Mouse (Mus musculus): ENCODE measurements around the gene Ndufa4l2. TPM values are rescaled to one million over a fixed set of nuclear protein-coding genes. Genes with fewer than 3 reads are reported as not detected.

Ndufa4l2 gene
- polyA plus RNA-seq, 1 experiment from 2014 or later, result 21.9 TPM

DNA sequence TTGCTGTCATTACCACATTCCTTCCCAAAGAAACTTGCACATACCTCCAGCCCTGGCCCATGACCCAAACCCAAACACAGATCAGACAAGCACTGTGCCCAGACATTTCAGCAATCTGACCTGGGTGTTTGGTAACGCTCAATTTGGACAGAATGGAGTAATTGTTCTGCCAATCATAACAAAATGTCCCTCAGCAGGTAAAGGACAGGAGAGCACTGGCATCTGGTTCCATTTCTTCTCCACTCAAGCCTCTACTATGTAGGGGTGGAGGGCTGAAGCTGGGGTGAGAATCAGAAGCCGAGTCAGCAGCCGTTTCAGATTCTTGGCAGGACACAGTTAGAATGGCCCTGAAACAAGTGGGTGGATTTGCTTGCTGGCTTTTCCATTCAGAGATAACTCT lies 22.6 kb upstream of the Ndufa4l2 start:
- Histone ChIP-seq H3K27me3 (replicated peaks; ENCODE audit: control insufficient read depth, insufficient read depth, low read length) (no peaks in the 10 kb centered on the region), H3K4me2 (replicated peaks; ENCODE audit: low read depth) (no peak overlapping the region), H3K4me3 (ENCODE audit: low read depth, low read length) (no peak overlapping the region), H3K36me3 (ENCODE audit: control insufficient read depth, insufficient read depth) (peaks cover 89% of the 10 kb centered on the region), H3K27ac (ENCODE audit: low read depth, low read length) (no peak overlapping the region), H3K9me3 (ENCODE audit: control insufficient read depth) (no peaks in the 10 kb centered on the region), H3K9ac (ENCODE audit: low read depth, low read length) (no peak overlapping the region), H3K4me1 (replicated peaks; ENCODE audit: control insufficient read depth, insufficient read depth, low read length) (no peaks in the 10 kb centered on the region)
- ATAC-seq, result no peak
- 88% methylated on average over 3 of the region's 3 CpGs for WGBS
- no peak for TF ChIP-seq CTCF (IDR thresholded peaks at IDR 0.05; ENCODE audit: low read depth)

DNA sequence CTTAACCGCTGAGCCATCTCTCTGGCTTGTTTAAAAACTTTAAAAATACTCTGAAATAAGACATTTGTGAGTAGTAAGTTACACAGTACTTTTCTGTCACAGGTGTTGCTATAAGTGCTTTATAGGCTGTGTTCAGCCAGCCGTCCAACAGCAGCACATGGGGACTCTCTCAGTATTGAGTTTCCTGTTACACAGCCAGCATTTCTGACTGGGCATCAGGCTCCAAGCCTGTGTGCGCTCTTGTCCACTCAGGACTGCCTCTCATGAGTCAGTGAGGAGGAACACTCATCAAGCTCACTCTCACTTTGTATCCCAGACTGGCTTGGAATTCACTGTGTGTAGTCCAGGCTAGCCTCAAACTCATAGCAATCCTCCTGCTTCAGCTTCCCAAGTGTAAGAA lies 18.6 kb upstream of the Ndufa4l2 start:
- TF ChIP-seq CTCF (IDR thresholded peaks at IDR 0.05; ENCODE audit: low read depth), result no peak
- no peak for ATAC-seq
- 91% methylated on average over 3 of the region's 3 CpGs for WGBS
- no peaks in the 10 kb centered on the region for H3K27me3 ChIP-seq (replicated peaks; ENCODE audit: control insufficient read depth, insufficient read depth, low read length)
- H3K4me3 ChIP-seq (ENCODE audit: low read depth, low read length), result no peak overlapping the region
- H3K4me2 ChIP-seq (replicated peaks; ENCODE audit: low read depth), result no peak overlapping the region
- H3K9ac ChIP-seq (ENCODE audit: low read depth, low read length), result no peak overlapping the region
- no peak overlapping the region for H3K27ac ChIP-seq (ENCODE audit: low read depth, low read length)
- H3K4me1 ChIP-seq (replicated peaks; ENCODE audit: control insufficient read depth, insufficient read depth, low read length), result no peaks in the 10 kb centered on the region
- peaks cover 83% of the 10 kb centered on the region for H3K36me3 ChIP-seq (ENCODE audit: control insufficient read depth, insufficient read depth)
- H3K9me3 ChIP-seq (ENCODE audit: control insufficient read depth), result no peaks in the 10 kb centered on the region

DNA sequence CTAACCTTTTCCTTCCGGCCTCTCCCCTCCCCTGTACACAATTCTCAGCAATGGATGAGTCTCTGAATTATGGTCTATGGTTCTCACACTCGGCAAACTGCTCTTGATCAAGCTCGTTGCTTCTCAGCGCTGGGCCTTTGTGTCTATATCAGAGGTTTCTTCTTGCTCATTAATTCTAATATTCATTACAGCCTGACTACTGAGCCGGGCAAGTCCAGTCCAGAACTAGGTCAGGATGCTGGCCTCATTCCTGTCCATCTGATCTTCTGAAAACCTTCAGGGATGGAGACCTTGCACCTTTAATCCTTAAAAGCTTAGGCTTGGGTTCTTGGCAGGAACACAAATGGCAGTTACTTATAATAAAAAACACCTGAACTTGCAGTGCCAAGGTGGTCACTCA lies 15.3 kb upstream of the Ndufa4l2 start:
- H3K27me3 ChIP-seq (replicated peaks; ENCODE audit: control insufficient read depth, insufficient read depth, low read length), result no peaks in the 10 kb centered on the region
- H3K4me2 ChIP-seq (replicated peaks; ENCODE audit: low read depth), result no peak overlapping the region
- 90% methylated on average over 5 of the region's 5 CpGs for WGBS
- no peak overlapping the region for H3K9ac ChIP-seq (ENCODE audit: low read depth, low read length)
- no peaks in the 10 kb centered on the region for H3K9me3 ChIP-seq (ENCODE audit: control insufficient read depth)
- no peak for ATAC-seq
- no peaks in the 10 kb centered on the region for H3K4me1 ChIP-seq (replicated peaks; ENCODE audit: control insufficient read depth, insufficient read depth, low read length)
- TF ChIP-seq CTCF (IDR thresholded peaks at IDR 0.05; ENCODE audit: low read depth), result no peak
- no peak overlapping the region for H3K4me3 ChIP-seq (ENCODE audit: low read depth, low read length)
- peaks cover 50% of the 10 kb centered on the region for H3K36me3 ChIP-seq (ENCODE audit: control insufficient read depth, insufficient read depth)
- no peak overlapping the region for H3K27ac ChIP-seq (ENCODE audit: low read depth, low read length)

DNA sequence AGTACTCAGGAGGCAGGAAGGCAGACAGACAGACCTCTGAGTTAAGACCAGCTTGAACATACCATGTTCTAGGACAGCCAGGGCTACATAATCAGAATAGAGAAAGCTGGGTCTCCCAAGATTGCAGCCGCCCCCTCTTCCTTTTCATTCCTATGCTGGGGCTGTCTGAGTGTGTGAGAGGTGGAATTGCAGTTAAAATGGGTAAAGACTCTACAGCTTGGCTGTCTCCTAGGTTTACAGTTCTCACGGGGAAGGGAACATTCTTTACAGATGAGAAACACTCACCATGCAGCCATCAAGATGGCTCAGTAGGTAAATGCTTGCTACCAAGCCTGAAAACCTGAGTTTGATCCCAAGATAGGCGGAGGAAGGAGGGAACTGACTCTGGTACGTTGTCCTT lies 14.7 kb upstream of the Ndufa4l2 start:
- H3K27ac ChIP-seq (ENCODE audit: low read depth, low read length), result no peak overlapping the region
- H3K9ac ChIP-seq (ENCODE audit: low read depth, low read length), result no peak overlapping the region
- no peaks in the 10 kb centered on the region for H3K27me3 ChIP-seq (replicated peaks; ENCODE audit: control insufficient read depth, insufficient read depth, low read length)
- H3K4me2 ChIP-seq (replicated peaks; ENCODE audit: low read depth), result no peak overlapping the region
- ATAC-seq, result no peak
- no peaks in the 10 kb centered on the region for H3K9me3 ChIP-seq (ENCODE audit: control insufficient read depth)
- peaks cover 45% of the 10 kb centered on the region for H3K36me3 ChIP-seq (ENCODE audit: control insufficient read depth, insufficient read depth)
- no peak overlapping the region for H3K4me3 ChIP-seq (ENCODE audit: low read depth, low read length)
- no peaks in the 10 kb centered on the region for H3K4me1 ChIP-seq (replicated peaks; ENCODE audit: control insufficient read depth, insufficient read depth, low read length)
- WGBS, result 76% methylated on average over 4 of the region's 4 CpGs
- TF ChIP-seq CTCF (IDR thresholded peaks at IDR 0.05; ENCODE audit: low read depth), result no peak

DNA sequence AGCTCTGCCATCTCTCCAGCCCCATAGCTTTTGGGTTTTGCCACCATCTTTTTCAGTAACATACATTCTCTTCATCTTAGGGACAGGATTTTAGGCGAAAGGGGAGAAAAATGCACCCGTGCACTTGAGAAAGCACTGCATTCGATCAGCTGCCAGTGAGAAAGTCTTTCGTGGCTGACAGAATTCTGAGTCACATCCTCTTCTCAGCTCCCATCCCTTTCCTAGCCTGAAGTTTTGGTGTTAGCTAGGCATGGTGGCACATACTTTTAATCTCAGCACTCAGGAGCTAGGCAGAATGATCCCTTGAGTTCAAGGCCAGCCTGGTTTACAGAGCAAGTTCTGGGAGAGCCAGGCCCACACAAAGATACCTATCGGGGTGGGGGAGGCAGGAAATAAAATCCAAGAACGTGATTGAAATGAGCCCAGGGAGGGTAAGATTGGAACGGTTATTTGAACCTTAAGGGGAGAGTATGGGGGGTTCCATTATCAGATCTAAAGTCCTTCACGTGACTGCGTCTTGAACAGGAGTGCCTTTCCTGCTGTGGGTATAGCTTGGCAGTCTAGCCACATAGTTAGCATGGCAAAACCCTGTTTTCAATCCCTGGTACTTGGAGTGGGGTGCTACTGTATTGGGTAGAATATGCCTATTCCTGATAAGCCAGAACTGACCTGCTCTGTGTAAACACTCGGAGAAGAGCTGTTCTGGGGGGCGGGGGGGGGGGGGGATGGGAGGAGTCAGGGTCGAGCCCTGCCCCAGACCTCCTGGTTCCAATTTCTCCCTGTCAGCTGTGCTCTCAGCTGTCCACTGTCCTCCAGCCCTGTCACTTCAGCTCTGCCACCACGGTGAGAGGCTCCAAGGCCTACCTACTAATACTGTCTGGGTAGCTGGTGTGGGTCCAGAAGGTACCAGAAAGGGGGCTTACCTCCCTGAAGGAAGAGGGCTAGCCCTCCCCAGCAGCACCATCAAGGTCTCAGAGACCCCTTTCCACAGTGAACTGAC lies 13.6 kb upstream of the Ndufa4l2 start, which contains the start of gene Stac3:
Stac3 (plus strand) TSS at position 793 of the 1,000 bp plus-strand sequence.
- Histone ChIP-seq H3K4me2 (replicated peaks; ENCODE audit: low read depth) (no peak within 1 kb of the TSS), H3K36me3 (ENCODE audit: control insufficient read depth, insufficient read depth) (peaks cover 35% of the 10 kb centered on the region), H3K4me1 (replicated peaks; ENCODE audit: control insufficient read depth, insufficient read depth, low read length) (no peaks in the 10 kb centered on the region), H3K27ac (ENCODE audit: low read depth, low read length) (no peak within 1 kb of the TSS), H3K27me3 (replicated peaks; ENCODE audit: control insufficient read depth, insufficient read depth, low read length) (no peaks in the 10 kb centered on the region), H3K9ac (ENCODE audit: low read depth, low read length) (no peak within 1 kb of the TSS), H3K4me3 (ENCODE audit: low read depth, low read length) (no peak within 1 kb of the TSS), H3K9me3 (ENCODE audit: control insufficient read depth) (no peaks in the 10 kb centered on the region)
- WGBS, result 62% methylated on average over 13 of the region's 13 CpGs
- ATAC-seq, result no peak
- no peak for TF ChIP-seq CTCF (IDR thresholded peaks at IDR 0.05; ENCODE audit: low read depth)

DNA sequence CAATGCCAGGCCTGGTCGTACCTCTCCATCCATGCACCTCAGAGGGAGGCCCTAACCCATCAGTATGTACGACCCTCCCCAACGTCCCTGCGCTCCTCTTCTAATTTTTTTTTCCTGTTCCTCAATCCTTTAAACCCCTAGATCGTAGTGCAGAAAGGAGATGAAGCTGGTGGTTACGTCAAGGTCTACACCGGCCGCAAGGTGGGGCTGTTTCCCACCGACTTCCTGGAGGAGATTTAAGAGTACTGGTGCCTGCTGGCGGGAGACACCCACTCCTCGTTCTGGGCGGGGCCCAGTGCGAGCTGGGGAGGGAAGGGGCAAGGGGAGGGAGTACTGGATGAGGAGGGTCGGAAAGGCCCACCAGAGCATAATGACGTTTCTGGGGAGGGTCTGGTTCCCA lies 6.5 kb upstream of the Ndufa4l2 start:
- Histone ChIP-seq H3K27me3 (replicated peaks; ENCODE audit: control insufficient read depth, insufficient read depth, low read length) (peaks cover 48% of the 10 kb centered on the region), H3K4me1 (replicated peaks; ENCODE audit: control insufficient read depth, insufficient read depth, low read length) (peaks cover 12% of the 10 kb centered on the region; the same call in 1 of the 2 replicates), H3K9ac (ENCODE audit: low read depth, low read length) (no peak overlapping the region), H3K4me2 (replicated peaks; ENCODE audit: low read depth) (peak overlapping the region; percentile 81), H3K36me3 (ENCODE audit: control insufficient read depth, insufficient read depth) (no peaks in the 10 kb centered on the region; the same call in 1 of the 2 replicates), H3K9me3 (ENCODE audit: control insufficient read depth) (no peaks in the 10 kb centered on the region), H3K4me3 (ENCODE audit: low read depth, low read length) (no peak overlapping the region), H3K27ac (ENCODE audit: low read depth, low read length) (no peak overlapping the region)
- ATAC-seq, result no peak; the same call in 1 of the 2 replicates
- WGBS, result 6% methylated on average over 15 of the region's 15 CpGs
- peak; percentile 85 for TF ChIP-seq CTCF (IDR thresholded peaks at IDR 0.05; ENCODE audit: low read depth)

Data from intestine, postnatal 0 days (tissue).